Mouse (Mus musculus) forebrain, embryonic 11.5 days (tissue): ENCODE data around the gene Bpifa2. TPM values are rescaled to one million over a fixed set of nuclear protein-coding genes. Genes with fewer than 3 reads are reported as not detected.

ENCODE experiments used
- polyA plus RNA-seq: library from polyadenylated mRNA; unstranded; fragments of >200 nt; fragmentation: Nextera tagmentation; extraction: Ambion mirVana; gene quantifications from 2 replicates; pipeline ENCODE4 v1.2.1, GENCODE M21; 2014

The Bpifa2 gene
- polyA plus RNA-seq, 1 experiment from 2014 or later = not detected

Other genes with a start within 250 kb of the Bpifa2 start
- gene Efcab8, start 228.3 kb upstream of the Bpifa2 start, polyA plus RNA-seq = not detected in 2 replicates
- gene Sun5, start 137.2 kb upstream of the Bpifa2 start, polyA plus RNA-seq = not detected in 2 replicates
- not detected in 2 replicates for gene Bpifb2, start 133.2 kb upstream of the Bpifa2 start, polyA plus RNA-seq
- not detected in 2 replicates for gene Bpifb6, start 107.9 kb upstream of the Bpifa2 start, polyA plus RNA-seq
- gene Bpifb3, start 90.0 kb upstream of the Bpifa2 start, polyA plus RNA-seq = not detected in 2 replicates
- gene Bpifb4, start 70.1 kb upstream of the Bpifa2 start, polyA plus RNA-seq = not detected in 2 replicates
- not detected in 2 replicates for gene Bpifa6, start 33.3 kb upstream of the Bpifa2 start, polyA plus RNA-seq
- not detected in 2 replicates for gene Bpifa3, start 122.1 kb downstream of the Bpifa2 start, polyA plus RNA-seq
- not detected in 2 replicates for gene Bpifa1, start 134.6 kb downstream of the Bpifa2 start, polyA plus RNA-seq
- not detected in 2 replicates for gene Bpifa5, start 154.3 kb downstream of the Bpifa2 start, polyA plus RNA-seq
- gene Bpifb1, start 182.6 kb downstream of the Bpifa2 start, polyA plus RNA-seq = not detected in 2 replicates
- 0.16 TPM in 1 of 2 replicates, not detected in the other for gene Bpifb5, start 215.5 kb downstream of the Bpifa2 start, polyA plus RNA-seq
- gene Bpifb9a, start 249.6 kb downstream of the Bpifa2 start, polyA plus RNA-seq = not detected in 2 replicates